Mouse (Mus musculus) monocyte, adult 5-6 weeks (primary cell): ENCODE measurements around the gene Brsk2. TPM values are rescaled to one million over a fixed set of nuclear protein-coding genes. Genes with fewer than 3 reads are reported as not detected.

Source experiments
- ATAC-seq: fragments of 153-309, 156-312 bp; replicated peaks from 2 replicates; pipeline ENCODE4 v1.8.0; 2017; ENCODE audit warnings: mild to moderate bottlenecking; ENCODE audit not compliant: low TSS enrichment, insufficient number of reproducible peaks, severe bottlenecking, poor library complexity, low FRiP score
- total RNA-seq: library from RNA; stranded (forward); fragments of 200-1000, 200-491, 200-594 nt; gene quantifications from 3 replicates; pipeline ENCODE4 v1.2.3, GENCODE M21; 2017

Gene Brsk2
- total RNA-seq, 1 experiment from 2014 or later: not detected

GRCm38 (mm10) chr7:141952920-141953319 lies 3.4 kb downstream of the Brsk2 start:
- ATAC-seq: no peak

DNA sequence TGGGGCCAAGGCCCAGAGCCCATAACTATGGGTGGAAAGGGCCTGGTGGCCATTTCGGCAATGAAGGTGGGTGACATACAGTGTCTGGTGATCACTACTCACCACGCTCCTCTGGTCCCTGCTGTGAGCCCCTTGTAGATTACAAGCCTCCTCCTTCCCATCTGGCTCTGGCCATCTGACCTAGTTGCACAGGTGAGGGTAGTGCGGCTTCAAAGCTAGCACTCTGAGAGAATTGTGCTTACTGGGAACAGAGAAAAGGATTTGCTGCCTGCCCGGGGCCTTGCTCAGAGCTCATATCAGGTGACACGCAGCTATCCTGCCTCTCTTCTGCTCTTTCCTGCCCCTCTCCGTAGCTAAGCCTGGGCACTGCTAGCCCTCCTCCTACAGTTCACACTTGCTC lies 4.1 kb downstream of the Brsk2 start:
- ATAC-seq: no peak

DNA sequence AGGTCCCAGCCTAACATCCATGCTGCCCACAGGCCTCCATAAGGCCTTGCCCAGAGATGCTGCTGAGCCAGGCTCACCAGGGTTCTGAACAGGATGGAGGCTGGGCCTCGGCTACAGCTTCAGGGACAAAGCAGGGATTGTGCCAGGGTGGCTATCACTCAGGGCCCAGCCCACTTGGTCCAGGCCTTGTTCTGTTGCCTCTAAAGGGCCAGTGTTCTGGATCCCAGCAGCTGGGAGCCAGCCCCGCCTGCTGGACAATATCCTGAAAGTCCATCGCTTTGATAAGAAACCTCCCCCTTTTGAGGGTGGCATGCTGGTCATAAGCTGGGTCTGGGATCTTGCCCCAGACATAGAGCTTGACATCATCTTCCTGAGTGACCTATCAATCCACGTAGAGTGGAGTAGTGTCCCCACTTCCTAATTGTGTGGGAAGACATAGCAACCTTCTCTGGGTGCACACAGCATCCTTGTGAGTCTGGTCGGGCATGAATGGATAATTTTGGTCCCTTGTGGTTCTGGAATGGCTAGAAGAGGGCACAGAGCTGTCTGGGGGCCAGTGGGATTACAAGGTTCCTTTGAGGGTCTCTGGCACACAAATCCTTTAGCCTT lies 6.1 kb downstream of the Brsk2 start:
- ATAC-seq: no peak

DNA sequence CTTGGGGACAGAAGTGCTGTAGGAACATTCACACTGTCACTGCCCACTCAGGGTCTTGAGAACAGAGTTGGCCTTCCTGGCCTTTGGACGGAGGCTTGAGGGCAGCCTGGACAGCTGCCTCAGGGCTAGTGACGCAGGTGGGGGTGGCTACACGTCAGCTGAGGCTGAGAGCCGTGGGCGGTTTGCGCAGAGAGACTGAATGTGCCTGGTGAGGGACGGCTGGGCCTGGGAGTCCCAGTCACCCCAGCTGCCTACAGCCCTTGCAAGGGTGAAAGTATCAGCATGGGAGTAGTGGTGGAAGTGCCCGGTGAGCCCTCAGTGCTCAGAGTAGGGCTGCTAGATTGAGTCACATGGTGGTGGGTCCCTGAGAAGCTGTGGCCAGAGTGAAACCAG lies 6.6 kb downstream of the Brsk2 start:
- no peak for ATAC-seq

- no peak for ATAC-seq
These were observed 8.0 kb downstream of the Brsk2 start for GRCm38 (mm10) chr7:141957524-141958051.

DNA sequence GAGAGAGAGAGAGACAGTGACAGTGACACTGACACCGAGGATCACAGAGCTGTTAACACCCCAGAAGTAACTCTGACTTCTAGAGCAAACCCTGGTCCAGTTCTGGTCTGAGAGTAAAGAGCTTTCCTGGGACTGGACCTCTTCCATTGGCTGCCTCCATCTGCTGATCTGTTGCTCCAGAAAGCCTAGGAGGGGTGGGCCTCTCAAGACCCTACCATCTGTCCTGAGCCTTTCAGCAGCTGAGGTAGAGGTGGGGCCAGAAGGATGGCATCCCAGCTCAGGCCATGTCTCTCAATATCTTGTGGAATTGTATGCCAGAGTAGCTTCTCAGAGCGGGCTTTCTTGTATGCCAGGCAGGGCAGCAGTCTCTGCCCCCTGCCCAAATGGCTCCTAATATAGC lies 8.7 kb downstream of the Brsk2 start:
- ATAC-seq: no peak

- ATAC-seq: no peak
These were observed 9.6 kb downstream of the Brsk2 start for GRCm38 (mm10) chr7:141959133-141959532.

- no peak for ATAC-seq
These were observed 11.4 kb downstream of the Brsk2 start for GRCm38 (mm10) chr7:141960926-141961325.

GRCm38 (mm10) chr7:141961491-141961890 lies 11.9 kb downstream of the Brsk2 start:
- ATAC-seq: no peak

- no peak for ATAC-seq
These were observed 13.0 kb downstream of the Brsk2 start for GRCm38 (mm10) chr7:141962521-141962920.

DNA sequence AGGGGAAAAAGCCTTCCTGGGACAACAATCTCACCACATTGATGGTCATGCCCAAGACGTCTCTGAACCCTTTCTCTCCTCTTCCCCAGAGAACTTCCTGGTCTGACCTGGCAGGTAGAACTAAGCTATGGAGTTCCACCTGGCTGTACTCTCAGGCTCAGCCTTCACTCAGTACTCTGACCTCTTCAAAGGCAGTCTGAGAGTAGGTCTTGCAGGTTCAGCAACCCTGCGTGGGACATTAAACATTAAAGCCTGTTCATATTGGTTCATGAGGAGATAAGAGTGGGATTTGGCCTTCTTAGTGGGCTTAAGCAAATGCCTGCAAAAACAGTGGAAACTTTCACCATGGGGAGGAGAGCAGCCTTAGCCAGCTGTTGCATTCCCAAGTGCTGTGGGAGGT lies 16.7 kb downstream of the Brsk2 start:
- no peak for ATAC-seq

DNA sequence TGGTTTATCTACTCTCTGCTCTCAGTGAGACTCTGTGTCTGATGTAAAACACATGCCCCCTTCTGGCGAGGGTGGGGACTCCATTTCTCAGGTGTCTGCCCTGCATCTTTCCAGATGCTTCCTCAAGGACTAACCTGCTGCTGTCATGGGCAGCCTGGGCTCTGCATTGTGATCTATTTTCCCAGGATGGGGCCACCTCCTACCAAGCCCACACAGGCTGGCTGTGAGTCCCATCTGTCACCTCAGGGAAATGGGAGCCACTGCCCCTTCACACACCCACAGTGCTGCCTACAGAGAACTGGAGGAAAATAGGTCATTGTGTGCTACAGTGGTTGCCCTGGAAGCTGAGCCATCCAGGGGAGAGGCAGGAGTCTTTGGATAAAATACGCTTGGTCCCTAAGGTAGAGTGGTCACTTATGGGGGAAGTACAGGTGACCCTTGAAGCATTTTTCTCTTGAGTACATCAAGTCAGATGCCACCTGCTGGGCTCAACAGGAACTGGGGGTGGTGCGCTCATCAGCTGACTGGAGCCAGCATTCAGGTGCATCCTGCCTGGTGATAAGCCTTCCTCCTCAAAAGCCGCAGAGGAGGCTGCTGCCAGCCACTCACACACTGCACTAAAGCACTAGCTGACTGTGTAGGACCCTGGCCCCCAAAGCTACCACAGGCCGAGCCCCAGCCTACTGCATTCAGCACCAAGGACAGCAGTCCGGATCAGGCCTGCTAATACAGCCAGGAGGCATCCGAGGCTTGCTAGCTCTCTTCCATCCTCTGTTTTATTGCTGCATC lies 23.5 kb downstream of the Brsk2 start:
- no peak for ATAC-seq

- no peak for ATAC-seq
These were observed 28.5 kb downstream of the Brsk2 start for GRCm38 (mm10) chr7:141978003-141978402.

DNA sequence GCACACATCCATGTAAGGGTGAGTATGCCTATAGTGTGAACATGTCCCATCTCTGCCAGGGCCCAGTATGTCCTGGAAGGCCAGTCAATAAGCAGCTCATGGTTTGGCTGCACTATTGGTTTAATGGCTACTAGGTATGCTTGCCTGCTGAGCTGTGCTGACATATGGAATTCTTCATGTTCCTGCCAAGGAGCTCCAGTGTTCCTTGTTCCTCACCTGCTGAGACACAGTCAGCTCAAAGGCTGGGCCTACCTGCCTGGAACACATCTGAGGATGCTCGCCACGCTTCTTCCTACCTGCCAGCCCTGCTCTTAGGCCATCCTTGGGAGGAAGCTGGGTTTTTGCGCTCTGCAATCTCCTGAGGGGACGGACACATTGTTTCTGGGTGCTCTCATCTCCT lies 29.7 kb downstream of the Brsk2 start:
- no peak for ATAC-seq

GRCm38 (mm10) chr7:141981237-141981636 lies 31.7 kb downstream of the Brsk2 start:
- no peak for ATAC-seq

DNA sequence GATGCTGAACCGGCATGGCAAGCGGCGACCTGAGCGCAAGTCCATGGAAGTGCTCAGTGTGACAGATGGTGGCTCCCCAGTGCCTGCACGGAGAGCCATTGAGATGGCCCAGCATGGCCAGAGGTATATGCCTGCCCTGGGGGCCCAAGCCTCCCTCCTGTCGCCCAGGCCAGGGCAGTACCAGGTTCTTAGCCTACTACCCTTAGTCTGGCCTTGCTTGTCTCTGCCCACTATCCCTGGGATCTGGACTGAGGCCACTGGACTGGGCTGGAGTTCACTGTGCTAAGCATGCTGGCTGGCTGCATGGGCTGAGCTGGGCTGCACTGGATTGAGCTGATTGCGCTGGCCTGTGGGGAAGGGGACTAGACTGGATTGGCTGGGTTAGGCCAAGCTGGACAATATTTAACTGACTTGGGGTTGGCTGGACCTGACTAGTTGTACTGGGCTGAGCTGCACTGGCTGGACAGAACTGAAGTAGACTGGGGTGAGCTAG lies 38.8 kb downstream of the Brsk2 start:
- ATAC-seq: no peak

DNA sequence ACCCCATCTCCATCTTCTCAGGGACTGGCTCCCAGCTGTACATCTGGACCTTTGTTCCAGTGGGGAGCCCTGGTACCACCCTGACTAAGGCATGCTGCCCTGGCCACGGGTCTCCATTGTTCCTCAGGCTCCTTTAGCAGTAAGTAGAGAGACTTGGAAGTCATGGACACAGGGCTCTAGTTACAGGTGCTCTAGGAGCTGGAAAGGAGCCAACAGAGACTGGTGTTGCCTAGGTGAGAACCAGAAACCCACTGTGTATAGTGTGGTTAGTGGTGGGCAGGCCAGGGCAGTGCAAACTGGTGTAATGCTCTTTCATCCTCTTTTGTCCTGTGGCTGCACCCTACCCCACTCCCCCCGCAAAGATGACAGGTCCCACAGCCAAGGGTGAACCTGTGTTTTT lies 41.6 kb downstream of the Brsk2 start:
- no peak for ATAC-seq

DNA sequence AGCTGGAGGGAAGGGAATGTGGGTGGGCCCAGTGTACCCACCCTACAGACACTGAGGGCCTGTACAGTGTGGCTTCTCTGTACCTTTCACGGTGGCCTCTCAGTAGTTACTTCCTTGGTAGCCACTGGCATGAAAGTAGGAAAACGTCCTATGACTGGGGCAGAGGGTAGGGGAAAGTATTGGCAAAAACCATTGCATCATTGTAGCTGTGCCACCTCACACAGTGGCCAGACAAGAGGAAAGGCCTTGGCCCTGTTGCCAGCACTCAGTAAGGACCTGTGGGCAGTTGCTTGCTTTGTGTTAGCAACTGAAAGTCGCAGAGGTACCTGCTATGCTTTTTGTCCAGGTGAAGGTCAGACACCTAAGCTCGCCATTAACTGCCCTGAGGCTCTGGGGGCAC lies 44.6 kb downstream of the Brsk2 start:
- ATAC-seq: no peak

DNA sequence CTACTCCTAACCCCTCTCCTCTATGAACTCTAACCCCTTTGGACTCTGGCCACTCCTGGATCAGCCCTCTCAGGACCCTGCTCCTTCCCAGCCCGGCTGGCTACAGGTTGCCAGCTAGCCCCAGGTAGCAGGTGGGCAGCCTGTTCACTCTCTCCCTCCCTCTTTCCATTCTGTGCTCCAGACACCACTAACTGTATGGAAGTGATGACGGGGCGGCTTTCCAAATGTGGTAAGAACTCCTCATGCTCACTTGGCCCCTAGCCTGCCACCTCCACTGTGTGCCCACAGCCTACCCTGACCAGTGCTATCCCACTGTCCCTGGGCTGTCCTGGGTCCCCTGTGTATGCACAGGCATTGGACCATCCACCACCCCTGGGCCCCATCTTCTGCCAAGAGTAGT lies 51.1 kb downstream of the Brsk2 start:
- ATAC-seq: no peak
